Mouse (Mus musculus) CD4-positive helper T cell, adult 2 months (primary cell): ENCODE measurements around the gene Lsm12.

ENCODE experiments used
- DNase-seq: peaks from one replicate; pipeline ENCODE4 v3.0.0-alpha.2; 2012; ENCODE audit warnings: low read depth, missing footprints, low spot score

Gene Lsm12

DNA sequence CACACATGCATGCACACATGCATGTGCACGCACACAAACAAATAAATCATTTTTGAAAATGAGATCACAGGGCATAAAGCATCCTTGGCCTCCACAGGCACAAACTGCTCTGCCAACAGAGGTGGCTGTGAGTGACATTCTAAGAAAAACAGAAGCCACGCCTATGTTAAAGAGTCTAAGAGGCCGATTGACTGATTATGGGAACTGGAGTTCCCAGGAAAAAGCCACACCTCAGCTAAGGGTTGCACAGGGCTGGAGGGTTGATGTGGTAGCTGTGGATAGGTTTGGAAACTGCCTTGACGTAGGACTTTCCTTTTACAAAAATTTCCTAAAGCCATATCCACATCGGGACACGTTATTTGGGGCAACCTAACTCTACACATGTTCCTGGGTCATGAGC is 67.7 kb downstream of the Lsm12 start:
- no peak for DNase-seq

DNA sequence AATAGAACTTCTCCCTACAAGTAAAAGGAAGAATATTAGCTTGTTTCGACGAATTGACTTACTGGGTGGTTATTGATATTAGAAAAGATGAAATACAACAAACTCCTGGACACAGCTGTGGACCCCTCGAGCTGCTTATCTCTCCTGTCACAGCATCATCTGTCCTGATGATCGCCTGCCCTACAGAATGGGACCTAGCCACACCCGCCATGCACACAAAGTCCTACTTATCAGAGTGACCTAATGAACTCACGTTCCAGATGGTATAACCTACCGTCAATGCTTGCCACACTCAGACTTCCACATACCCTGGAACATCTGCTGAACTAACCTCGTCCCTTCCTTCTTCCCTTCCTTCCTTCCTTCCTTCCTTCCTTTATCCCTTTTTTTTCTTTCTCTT is 68.9 kb downstream of the Lsm12 start:
- no peak for DNase-seq
